Mouse (Mus musculus) limb, embryonic 12.5 days (tissue): ENCODE results near the gene Pum2. TPM values are rescaled to one million over a fixed set of nuclear protein-coding genes. Genes with fewer than 3 reads are reported as not detected.

Source experiments
- ATAC-seq: fragments of 200-750 bp; cut with Nextera tagmentation; 2 replicates; pipeline ENCODE4 v1.8.0; 2017; ENCODE audit warnings: low read depth, moderate TSS enrichment; ENCODE audit not compliant: insufficient number of reproducible peaks, insufficient read depth, low FRiP score, low TSS enrichment
- H3K27ac ChIP-seq: fragments of 300-500 bp; sonication (generic); 2 replicates; pipeline ENCODE4 v1.5.1; 2016; ENCODE audit warnings: mild to moderate bottlenecking, moderate library complexity
- H3K27me3 ChIP-seq: fragments of 300-500 bp; sonication (generic); 2 replicates; pipeline ENCODE4 v1.6.1; 2016; ENCODE audit warnings: mild to moderate bottlenecking, moderate library complexity
- H3K36me3 ChIP-seq: fragments of 300-500 bp; sonication (generic); 2 replicates; pipeline ENCODE4 v1.6.1; 2016; ENCODE audit warnings: mild to moderate bottlenecking, moderate library complexity
- H3K4me1 ChIP-seq: fragments of 300-500 bp; sonication (generic); replicated peaks from 2 replicates; pipeline ENCODE4 v1.6.1; 2016
- H3K4me2 ChIP-seq: fragments of 300-500 bp; sonication (generic); 2 replicates; pipeline ENCODE4 v1.6.1; 2016; ENCODE audit warnings: mild to moderate bottlenecking, moderate library complexity
- H3K4me3 ChIP-seq: fragments of 300-500 bp; sonication (generic); replicated peaks from 2 replicates; pipeline ENCODE4 v1.5.1; 2016; ENCODE audit warnings: mild to moderate bottlenecking
- H3K9ac ChIP-seq: fragments of 300-500 bp; sonication (generic); replicated peaks from 2 replicates; pipeline ENCODE4 v1.6.1; 2016; ENCODE audit warnings: mild to moderate bottlenecking, moderate library complexity
- H3K9me3 ChIP-seq: fragments of 300-500 bp; sonication (generic); 2 replicates; pipeline ENCODE4 v1.6.1; 2016; ENCODE audit warnings: mild to moderate bottlenecking, moderate library complexity
- WGBS: fragments of 180-500 bp; shearing (Covaris S2); methylation state at CpG from one replicate; pipeline ENCODE4 v1.1.7; 2016; 5-methylcytosine and 5-hydroxymethylcytosine counted together
- polyA plus RNA-seq: library from polyadenylated mRNA; unstranded; fragments of >200 nt; fragmentation: Nextera tagmentation; extraction: Ambion mirVana; gene quantifications from 2 replicates; pipeline ENCODE4 v1.2.1, GENCODE M21; 2016

The Pum2 gene
- polyA plus RNA-seq, 1 experiment from 2014 or later: 64.9 TPM

DNA sequence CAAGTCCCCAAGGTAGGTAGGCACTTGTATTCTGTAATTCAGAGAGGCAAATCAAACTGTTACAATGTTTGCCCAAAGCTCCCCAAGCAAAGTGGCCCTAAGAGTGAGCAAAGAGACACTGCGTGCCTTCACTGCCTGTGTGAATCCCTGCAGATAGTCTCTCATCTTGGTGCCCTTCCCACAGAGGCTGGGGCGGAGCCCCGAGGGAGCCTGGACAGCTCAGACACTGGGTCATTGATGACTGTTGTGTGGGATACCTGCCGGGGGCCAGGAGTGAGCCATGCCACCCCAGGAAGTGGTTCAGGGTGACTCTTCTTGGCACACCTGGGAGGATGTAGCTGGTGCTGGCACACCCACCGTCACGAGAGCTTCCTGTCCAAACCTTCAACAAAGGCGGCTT lies 87.1 kb downstream of the Pum2 start:
- peaks cover 13% of the 10 kb centered on the region for H3K9me3 ChIP-seq
- peaks cover 10% of the 10 kb centered on the region; the same call in 1 of the 2 replicates for H3K4me1 ChIP-seq
- no peak overlapping the region for H3K4me2 ChIP-seq
- no peaks in the 10 kb centered on the region for H3K27me3 ChIP-seq
- H3K27ac ChIP-seq: no peak overlapping the region
- peaks cover 22% of the 10 kb centered on the region for H3K36me3 ChIP-seq
- no peak overlapping the region for H3K4me3 ChIP-seq
- 79% methylated on average over 7 of the region's 7 CpGs for WGBS
- ATAC-seq: no peak
- no peak overlapping the region for H3K9ac ChIP-seq

DNA sequence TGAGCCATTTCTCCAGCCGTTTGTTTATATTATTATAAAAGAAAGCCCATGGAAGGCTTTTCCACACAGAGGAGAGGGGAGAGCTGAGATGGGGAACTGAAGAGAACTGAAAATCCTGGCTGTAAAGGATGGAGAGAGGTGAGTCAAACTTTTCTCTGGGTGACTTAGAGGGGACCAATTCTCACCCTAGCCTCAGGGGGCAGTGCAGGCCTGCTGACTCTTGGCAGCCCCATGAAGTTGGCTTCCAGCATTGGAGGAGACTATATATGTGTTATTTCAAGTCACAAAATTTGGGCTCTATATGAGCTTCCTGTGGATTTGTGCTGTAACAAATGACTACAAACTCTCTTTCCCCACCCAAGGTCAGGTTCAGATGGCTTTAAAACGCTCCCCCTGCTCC lies 88.7 kb downstream of the Pum2 start:
- no peak overlapping the region for H3K27ac ChIP-seq
- H3K27me3 ChIP-seq: no peaks in the 10 kb centered on the region
- H3K4me2 ChIP-seq: no peak overlapping the region
- peaks cover 6% of the 10 kb centered on the region for H3K9me3 ChIP-seq
- H3K36me3 ChIP-seq: peaks cover 6% of the 10 kb centered on the region; the same call in 1 of the 2 replicates
- H3K4me1 ChIP-seq: peaks cover 10% of the 10 kb centered on the region; the same call in 1 of the 2 replicates
- WGBS: 60% methylated on average over 2 of the region's 2 CpGs
- H3K9ac ChIP-seq: no peak overlapping the region
- ATAC-seq: no peak
- no peak overlapping the region for H3K4me3 ChIP-seq

DNA sequence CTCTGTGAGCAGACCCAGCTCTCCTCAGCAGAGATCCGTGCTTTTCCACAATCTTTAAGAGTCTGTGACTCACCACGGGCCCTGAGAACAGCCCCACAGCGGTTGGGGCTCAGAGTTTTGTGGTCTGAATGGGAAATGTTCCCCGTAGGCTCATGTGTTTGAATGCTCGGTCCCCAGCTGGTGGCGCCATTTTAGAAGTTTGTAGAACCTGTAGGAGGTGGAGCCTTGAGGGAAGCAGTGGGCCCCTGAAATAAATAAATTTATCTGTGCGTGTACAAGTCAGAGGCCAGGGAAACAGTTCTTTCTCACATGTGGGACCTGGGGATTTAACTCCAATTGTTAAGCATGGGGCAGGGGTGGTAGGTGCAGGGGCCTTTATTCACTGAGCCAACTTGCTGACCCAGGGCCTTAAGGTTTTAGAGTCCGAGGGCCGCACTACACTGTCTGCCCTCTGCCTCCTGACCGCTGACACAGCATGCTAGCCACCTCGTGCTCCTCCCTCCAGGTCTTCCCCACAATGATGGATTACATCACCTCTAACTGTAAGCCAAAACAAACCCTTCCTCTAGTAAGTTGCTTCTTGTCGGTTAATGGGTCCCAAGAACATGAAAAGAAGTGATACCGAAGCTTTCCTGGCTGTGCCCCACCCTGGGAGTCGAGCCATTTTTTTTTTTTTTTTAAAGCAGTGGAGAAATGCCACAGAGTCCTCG lies 90.4 kb downstream of the Pum2 start:
- H3K9me3 ChIP-seq: 0 out of 2 replicates have a peak, but pooled peaks cover 3% of the 10 kb centered on the region
- H3K36me3 ChIP-seq: no peaks in the 10 kb centered on the region
- peaks cover 10% of the 10 kb centered on the region; the same call in 1 of the 2 replicates for H3K4me1 ChIP-seq
- no peak overlapping the region for H3K4me3 ChIP-seq
- WGBS: 81% methylated on average over 15 of the region's 15 CpGs
- H3K4me2 ChIP-seq: no peak overlapping the region
- no peak for ATAC-seq
- H3K27me3 ChIP-seq: no peaks in the 10 kb centered on the region
- no peak overlapping the region for H3K9ac ChIP-seq
- no peak overlapping the region for H3K27ac ChIP-seq

DNA sequence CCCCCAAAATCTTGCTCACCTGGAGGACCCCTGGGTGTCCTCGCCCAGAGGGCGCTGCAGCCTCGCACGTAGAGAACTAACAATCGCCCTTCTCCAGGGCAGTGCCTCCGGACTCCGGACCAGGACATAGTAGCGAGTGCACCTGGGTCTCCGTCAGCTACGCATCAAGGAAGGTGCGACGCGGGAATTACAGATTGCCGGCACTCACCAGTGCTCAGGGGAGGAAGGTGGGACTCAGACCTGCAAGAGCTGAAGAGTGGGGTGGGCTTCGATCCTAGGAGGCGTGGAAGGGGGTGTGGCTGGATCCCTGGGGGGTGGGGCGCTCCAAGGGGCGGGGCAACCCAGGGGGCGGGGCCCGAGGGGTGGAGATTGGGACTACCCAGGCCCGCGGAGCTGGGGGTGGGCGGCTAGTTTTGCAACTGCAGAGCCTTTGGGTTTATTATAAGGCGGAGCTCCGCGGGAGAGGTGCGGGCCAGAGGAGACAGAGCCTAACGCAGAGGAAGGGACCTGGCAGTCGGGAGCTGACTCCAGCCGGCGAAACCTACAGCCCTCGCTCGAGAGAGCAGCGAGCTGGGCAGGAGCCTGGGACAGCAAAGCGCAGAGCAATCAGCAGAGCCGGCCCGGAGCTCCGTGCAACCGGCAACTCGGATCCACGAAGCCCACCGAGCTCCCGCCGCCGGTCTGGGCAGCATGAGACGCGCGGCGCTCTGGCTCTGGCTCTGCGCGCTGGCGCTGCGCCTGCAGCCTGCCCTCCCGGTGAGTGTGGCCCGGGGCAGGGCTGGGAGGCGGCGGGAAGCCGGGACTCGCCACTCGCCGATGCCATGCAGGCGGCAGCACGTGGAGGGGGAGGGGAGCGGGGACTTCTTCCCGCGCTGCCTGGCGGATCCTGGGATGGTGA lies 97.3 kb downstream of the Pum2 start, which contains the start of gene Sdc1:
Gene Sdc1 (plus strand): TSS at position 378 of the 898 bp plus-strand sequence.
- Histone ChIP-seq H3K36me3 (peaks cover 7% of the 10 kb centered on the region; the same call in 1 of the 2 replicates), H3K4me3 (peak within 1 kb of the TSS; percentile 99), H3K4me1 (peaks cover 31% of the 10 kb centered on the region), H3K4me2 (peak within 1 kb of the TSS; percentile 88), H3K9ac (peak within 1 kb of the TSS; percentile 97), H3K27ac (peak within 1 kb of the TSS; percentile 97), H3K27me3 (no peaks in the 10 kb centered on the region), H3K9me3 (0 out of 2 replicates have a peak, but pooled peaks cover 3% of the 10 kb centered on the region)
- ATAC-seq: peak; percentile 96
- under 1% methylated on average over 66 of the region's 67 CpGs for WGBS

DNA sequence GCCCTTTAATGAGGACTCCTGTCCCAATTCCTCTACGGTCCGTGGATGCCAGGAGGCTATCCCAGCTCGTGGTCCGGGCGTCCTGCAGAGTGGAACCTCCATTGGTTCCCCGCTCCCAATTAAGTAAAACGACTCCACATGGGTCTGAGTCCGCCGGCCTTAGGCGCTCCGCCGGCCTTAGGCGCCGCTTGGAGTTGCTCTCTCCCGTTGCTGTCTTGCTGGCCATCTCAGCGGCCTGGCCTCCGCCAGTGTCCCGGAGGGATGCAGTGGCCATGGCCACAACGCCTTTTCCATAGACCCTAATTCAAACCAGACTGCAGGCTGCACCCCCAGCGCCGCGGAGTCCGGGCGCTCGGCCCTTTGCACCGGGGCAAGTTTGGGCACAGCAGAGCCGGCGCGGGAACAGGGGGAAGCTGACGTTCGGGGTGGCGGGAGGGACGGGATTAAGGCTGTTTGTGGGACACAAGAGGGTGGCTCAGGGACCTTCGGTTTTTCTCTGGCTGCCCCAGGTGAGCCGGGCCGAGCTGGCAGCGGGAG lies 98.0 kb downstream of the Pum2 start:
- H3K4me2 ChIP-seq: peak overlapping the region; percentile 88
- H3K27me3 ChIP-seq: no peaks in the 10 kb centered on the region
- H3K36me3 ChIP-seq: peaks cover 8% of the 10 kb centered on the region; the same call in 1 of the 2 replicates
- peak; percentile 1; the same call in 1 of the 2 replicates for ATAC-seq
- H3K4me3 ChIP-seq: peak overlapping the region; percentile 99
- peak overlapping the region; percentile 97 for H3K9ac ChIP-seq
- H3K4me1 ChIP-seq: peaks cover 39% of the 10 kb centered on the region
- peak overlapping the region; percentile 97 for H3K27ac ChIP-seq
- under 1% methylated on average over 37 of the region's 37 CpGs for WGBS
- H3K9me3 ChIP-seq: 0 out of 2 replicates have a peak, but pooled peaks cover 3% of the 10 kb centered on the region

DNA sequence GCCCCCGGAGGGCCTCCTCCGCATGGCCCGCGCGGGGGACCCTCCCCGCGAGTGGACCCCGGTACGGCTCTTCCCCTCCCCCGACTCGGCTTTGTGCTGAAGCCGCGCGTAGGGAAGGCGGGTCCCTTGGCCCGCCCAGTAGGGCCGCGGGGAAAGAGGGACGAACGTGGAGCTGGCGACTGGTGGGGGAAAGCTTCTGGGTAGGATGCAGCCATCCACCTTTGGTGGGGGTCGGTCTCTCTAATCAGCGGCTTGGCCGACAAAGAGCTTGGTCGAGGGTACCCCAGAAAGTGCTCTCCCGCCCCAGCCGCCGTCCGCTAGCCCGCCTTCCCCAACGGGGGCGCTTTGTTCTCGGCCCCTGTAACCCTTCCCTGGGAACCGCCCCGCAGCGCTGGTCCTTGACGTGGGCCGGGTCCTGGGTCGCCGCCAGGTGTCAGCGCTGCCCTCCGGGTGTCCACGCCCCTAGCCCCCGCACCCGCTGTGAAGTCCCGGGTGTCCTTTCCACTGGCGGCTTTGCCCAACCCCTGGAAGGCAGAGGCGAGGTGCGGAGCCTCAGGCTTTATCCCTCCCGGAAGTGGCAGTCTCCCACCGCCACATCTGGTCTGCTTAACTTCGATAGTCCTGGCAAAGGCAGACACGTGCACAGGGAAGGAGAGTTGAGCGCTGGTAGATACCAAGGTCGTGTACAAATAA lies 98.7 kb downstream of the Pum2 start:
- H3K36me3 ChIP-seq: peaks cover 12% of the 10 kb centered on the region; the same call in 1 of the 2 replicates
- H3K27me3 ChIP-seq: no peaks in the 10 kb centered on the region
- H3K27ac ChIP-seq: peak overlapping the region; percentile 97
- H3K4me3 ChIP-seq: peak overlapping the region; percentile 99
- peak overlapping the region; percentile 88 for H3K4me2 ChIP-seq
- WGBS: under 1% methylated on average over 55 of the region's 55 CpGs
- 0 out of 2 replicates have a peak, but pooled peaks cover 3% of the 10 kb centered on the region for H3K9me3 ChIP-seq
- peaks cover 46% of the 10 kb centered on the region for H3K4me1 ChIP-seq
- ATAC-seq: peak; percentile 34; the same call in 1 of the 2 replicates
- peak overlapping the region; percentile 97 for H3K9ac ChIP-seq

DNA sequence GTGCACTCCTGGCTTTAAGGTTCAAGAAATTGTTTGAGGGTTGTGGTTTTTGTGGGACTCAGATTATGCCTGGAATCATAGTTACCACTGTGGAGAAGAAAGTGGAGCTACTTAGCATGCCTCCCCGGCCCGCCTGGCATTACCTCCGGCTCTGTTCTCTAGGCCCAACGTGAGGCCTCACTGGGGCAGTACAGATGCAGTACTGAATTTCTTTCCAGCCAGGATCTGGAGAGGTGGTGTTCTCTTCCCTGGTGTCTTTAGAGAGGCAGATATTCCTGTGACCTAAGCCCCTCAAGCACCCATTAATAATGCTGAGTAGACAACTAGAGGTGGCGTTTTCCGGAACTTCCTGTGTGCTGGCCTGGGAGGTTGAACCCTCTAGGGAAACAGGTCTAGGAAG lies 99.4 kb downstream of the Pum2 start:
- Histone ChIP-seq H3K36me3 (peaks cover 15% of the 10 kb centered on the region; the same call in 1 of the 2 replicates), H3K9ac (peak overlapping the region; percentile 97), H3K4me3 (peak overlapping the region; percentile 99), H3K27me3 (no peaks in the 10 kb centered on the region), H3K4me1 (peaks cover 53% of the 10 kb centered on the region), H3K4me2 (peak overlapping the region; percentile 88), H3K27ac (peak overlapping the region; percentile 97), H3K9me3 (0 out of 2 replicates have a peak, but pooled peaks cover 3% of the 10 kb centered on the region)
- ATAC-seq: no peak
- 9% methylated on average over 6 of the region's 6 CpGs for WGBS

DNA sequence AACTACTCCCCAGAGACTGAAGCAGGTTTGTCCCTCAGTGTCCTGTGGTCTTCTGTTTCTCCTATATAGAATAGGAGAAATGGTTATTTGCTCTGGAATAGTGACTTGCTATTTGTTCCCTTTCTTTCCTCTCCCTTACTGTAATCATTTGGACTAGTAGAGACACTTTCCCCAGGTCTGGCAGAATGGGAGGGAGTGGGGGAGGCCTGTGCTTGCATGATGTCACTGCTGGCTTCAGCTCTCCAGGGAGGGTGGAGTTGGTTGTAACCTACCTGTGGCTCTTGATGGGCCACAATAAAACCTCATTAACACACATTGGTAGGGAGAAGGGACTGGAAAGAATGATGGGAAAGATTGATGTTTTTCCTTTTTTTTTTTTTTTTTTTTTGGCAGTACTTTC lies 100.2 kb downstream of the Pum2 start:
- Histone ChIP-seq H3K4me1 (peaks cover 61% of the 10 kb centered on the region), H3K27ac (0 out of 2 replicates have a peak overlapping the region, but pooled peaks have one; percentile 19), H3K27me3 (no peaks in the 10 kb centered on the region), H3K9me3 (no peaks in the 10 kb centered on the region), H3K4me3 (peak overlapping the region; percentile 99), H3K36me3 (peaks cover 23% of the 10 kb centered on the region; the same call in 1 of the 2 replicates), H3K4me2 (peak overlapping the region; percentile 88), H3K9ac (no peak overlapping the region; the same call in 1 of the 2 replicates)
- no peak for ATAC-seq

DNA sequence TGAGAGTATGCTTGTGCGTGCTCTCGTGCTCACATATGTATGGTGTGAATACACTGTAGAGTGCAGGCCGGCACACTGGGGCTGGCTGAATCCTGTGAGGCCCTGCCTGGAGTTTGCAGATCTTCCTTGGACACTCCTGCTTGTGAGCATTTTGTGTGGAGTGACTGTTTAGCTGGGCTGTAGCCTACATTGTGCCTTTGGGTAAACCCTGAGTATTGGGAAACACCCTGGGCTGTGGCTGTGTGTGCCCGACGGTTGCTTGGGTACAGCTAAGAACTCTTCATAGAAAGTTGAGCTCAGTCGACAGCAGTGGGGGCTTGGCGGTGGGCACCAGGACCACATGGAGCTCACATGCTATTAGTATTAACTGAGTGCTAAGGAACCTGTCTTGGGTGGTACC lies 102.3 kb downstream of the Pum2 start:
- Histone ChIP-seq H3K4me3 (no peak overlapping the region), H3K27me3 (no peaks in the 10 kb centered on the region), H3K4me2 (no peak overlapping the region), H3K4me1 (peaks cover 81% of the 10 kb centered on the region), H3K9ac (no peak overlapping the region), H3K9me3 (no peaks in the 10 kb centered on the region), H3K36me3 (peaks cover 32% of the 10 kb centered on the region; the same call in 1 of the 2 replicates), H3K27ac (peak overlapping the region; percentile 41; the same call in 1 of the 2 replicates)
- no peak for ATAC-seq
- WGBS: 93% methylated on average over 7 of the region's 7 CpGs

DNA sequence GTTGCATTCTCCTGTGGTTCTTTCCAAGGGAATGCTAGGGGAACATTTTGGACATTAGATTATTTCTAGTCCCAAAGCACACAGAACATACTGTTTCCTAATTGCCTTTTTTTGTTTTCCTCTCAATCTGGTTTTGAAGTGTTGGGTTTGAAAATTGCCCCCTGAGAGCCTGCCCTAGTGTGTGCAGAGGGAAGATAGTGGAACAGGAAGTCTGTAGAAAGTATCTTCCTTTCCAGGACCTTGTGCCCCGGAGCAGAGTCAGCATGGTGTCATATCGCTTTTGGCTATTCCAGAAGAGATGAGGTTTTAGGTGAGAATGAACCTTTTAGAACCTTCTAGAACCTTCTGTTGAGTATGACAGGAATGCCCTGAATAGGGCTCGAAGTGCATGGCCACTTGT lies 102.8 kb downstream of the Pum2 start:
- Histone ChIP-seq H3K9ac (no peak overlapping the region), H3K4me3 (no peak overlapping the region), H3K4me1 (peaks cover 86% of the 10 kb centered on the region), H3K9me3 (no peaks in the 10 kb centered on the region), H3K27ac (no peak overlapping the region), H3K4me2 (no peak overlapping the region), H3K36me3 (peaks cover 32% of the 10 kb centered on the region; the same call in 1 of the 2 replicates), H3K27me3 (no peaks in the 10 kb centered on the region)
- ATAC-seq: no peak
- WGBS: 90% methylated on average over 3 of the region's 3 CpGs
